Mouse (Mus musculus): ENCODE data around the gene Blvrb. TPM values are rescaled to one million over a fixed set of nuclear protein-coding genes. Genes with fewer than 3 reads are reported as not detected.
"Not testable (repeated sequence)": the region's sequence is repeated elsewhere in the genome, so short reads cannot be mapped to it uniquely, and the experiment has no call there.

Blvrb gene
- polyA plus RNA-seq, 1 experiment from 2014 or later = 33.3 TPM

DNA sequence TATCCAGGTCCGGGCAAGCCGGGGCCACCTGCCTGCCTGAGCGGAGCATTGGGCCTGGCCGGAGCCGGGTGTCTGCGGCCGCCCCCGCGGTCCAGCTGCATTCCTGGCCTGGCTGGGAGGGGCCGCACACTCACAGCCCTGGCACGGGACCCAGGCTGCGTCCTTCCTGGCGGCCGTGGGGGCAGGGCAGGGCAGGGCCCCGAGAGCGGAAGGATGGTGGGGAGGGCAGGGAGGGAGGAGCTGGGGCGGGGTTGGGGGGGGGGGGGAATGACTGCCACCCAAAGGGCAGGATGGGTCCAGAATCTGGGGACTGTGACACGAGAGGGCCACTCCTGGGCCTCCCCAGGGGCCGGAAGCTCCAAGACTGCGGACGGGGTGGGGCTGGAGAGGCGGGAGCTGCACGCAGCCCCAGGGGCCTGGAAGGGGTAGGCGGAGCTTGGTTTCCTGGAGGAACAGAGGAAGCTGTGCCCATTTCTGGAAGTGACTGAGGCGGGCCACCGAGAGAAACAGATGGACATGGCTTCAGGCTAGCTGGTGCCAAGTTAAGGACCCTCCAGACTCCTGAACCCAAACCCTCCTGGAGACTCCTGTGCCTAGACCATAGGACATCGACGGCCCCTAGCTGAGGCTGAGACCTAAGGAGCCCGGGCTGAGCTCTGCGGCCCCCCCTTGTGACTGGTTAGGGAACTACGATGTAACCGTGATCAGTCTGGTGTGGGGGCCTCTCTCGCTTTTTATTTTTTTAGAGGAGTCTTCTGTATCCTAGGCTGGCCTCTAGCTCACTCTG, 43.0 kb downstream of the Blvrb start:
- Histone ChIP-seq H3K27ac (peak overlapping the region; percentile 94), H3K4me1 (peaks cover 46% of the 10 kb centered on the region), H3K4me3 (peak overlapping the region; percentile 55), H3K36me3 (peaks cover 9% of the 10 kb centered on the region), H3K27me3 (ENCODE audit: low read depth, poor library complexity, severe bottlenecking) (no peaks in the 10 kb centered on the region), H3K9me3 (replicated peaks) (no peaks in the 10 kb centered on the region)
- WGBS = 1% methylated on average over 33 of the region's 33 CpGs
- peak; percentile 81 for DNase-seq (ENCODE audit: low spot score)

DNA sequence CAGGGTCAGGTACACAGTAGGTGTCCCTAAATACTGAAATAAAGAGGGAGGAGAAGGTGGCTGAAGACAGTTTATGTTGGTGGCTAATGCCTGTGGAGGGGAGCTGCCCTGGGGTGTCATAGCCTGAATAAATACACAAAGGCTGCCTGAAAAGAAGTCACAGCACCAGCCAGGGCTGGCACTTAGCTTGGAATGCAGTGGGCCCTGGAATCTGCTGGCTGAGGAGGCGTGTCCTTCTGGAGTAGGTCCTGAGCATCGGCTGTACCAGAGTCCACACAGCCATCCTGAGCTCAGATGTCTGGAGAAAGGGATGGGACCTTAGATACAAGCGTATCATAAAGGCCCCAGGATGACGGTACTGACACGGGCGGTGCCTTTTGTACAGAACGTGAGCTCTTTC, 44.1 kb downstream of the Blvrb start:
- DNase-seq (ENCODE audit: low spot score) = no peak
- H3K27ac ChIP-seq = no peak overlapping the region; the same call in 1 of the 2 replicates
- H3K4me1 ChIP-seq = peaks cover 44% of the 10 kb centered on the region
- H3K4me3 ChIP-seq = no peak overlapping the region
- H3K36me3 ChIP-seq = peaks cover 9% of the 10 kb centered on the region
- no peaks in the 10 kb centered on the region for H3K27me3 ChIP-seq (ENCODE audit: low read depth, poor library complexity, severe bottlenecking)
- 80% methylated on average over 7 of the region's 7 CpGs for WGBS
- H3K9me3 ChIP-seq (replicated peaks) = no peaks in the 10 kb centered on the region

DNA sequence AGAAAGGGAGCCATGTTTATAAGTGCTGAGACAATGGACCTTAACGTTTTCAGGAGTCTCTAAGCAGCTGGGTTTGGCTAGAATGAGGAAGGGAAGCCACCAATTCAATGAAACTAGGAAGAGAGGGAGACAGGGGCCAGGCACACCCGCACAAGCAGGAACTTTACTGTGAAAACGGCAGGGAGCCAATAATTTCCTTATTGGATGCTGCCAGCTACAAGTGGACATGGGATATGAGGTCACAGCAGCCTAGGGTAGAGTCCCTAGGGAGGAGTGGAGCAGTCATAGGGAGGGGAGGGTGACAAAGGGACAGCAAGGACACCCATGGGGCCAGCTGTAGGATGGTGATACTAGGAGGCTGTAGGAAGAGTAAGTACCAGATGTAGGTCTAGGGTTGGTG, 45.2 kb downstream of the Blvrb start:
- Histone ChIP-seq H3K9me3 (replicated peaks) (no peaks in the 10 kb centered on the region), H3K36me3 (peaks cover 9% of the 10 kb centered on the region)

DNA sequence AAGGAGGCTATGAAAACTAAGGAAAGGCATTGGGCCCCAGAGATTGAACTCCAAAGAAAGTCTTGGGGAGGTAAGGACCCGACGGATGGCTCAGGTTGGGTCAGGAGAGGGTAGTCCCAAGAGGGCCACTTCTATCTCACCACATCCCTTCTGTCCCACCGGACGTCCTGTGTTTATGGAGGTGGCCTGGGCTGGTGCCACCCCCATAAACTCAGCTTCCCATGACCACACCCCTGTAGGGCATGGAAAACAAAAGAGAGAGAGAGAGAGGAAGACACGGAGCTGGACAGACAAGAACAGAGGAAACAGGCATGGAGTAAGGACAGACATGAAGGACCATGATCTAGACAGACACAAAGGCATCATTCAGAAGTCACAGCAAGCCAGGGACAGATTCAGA, 45.7 kb downstream of the Blvrb start:
- H3K27ac ChIP-seq = no peak overlapping the region
- 90% methylated on average over 5 of the region's 5 CpGs for WGBS

More for the DNA sequence above, 45.2 kb downstream of the Blvrb start:
- no peak overlapping the region for H3K4me3 ChIP-seq
- whole genome bisulfite sequencing = 80% methylated on average over 3 of the region's 3 CpGs
- no peak for DNase-seq (ENCODE audit: low spot score)
- H3K27me3 ChIP-seq (ENCODE audit: low read depth, poor library complexity, severe bottlenecking) = no peaks in the 10 kb centered on the region
- H3K4me1 ChIP-seq = peaks cover 41% of the 10 kb centered on the region
- H3K27ac ChIP-seq = no peak overlapping the region

DNA sequence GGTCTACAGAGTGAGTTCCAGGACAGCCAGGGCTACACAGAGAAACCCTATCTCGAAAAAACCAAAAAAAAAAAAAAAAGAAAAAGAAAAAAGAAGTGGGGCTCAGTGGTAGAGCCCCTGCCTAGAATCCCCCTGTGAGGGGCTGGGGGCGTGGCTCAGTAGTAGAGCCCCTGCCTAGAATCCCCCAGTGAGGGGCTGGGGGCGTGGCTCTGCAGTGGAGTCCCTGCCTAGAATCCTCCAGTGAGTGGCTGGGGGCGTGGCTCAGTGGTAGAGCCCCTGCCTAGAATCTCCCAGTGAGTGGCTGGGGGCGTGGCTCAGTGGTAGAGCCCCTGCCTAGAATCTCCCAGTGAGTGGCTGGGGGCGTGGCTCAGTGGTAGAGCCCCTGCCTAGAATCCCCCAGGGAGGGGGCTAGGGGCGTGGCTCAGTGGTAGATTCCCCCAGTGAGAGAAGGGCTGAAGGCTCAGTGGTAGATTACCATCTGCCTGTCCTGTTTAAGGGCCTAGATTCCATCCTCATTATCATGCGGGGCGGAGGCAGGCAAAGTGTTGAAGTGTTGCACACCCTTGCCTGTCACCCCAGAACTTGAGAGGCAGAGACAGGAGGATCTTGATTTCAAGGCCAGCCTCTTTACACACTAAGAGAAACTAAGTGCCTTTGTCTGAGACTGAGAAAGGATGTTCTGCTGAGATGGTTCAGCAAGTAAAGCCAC, 47.0 kb downstream of the Blvrb start:
- H3K4me3 ChIP-seq; H3K36me3 ChIP-seq; H3K9me3 ChIP-seq (replicated peaks); DNase-seq (ENCODE audit: low spot score); H3K27me3 ChIP-seq (ENCODE audit: low read depth, poor library complexity, severe bottlenecking); H3K27ac ChIP-seq: not testable (repeated sequence)
- H3K4me1 ChIP-seq = peaks cover 30% of the 10 kb centered on the region
- 88% methylated on average over 9 of the region's 9 CpGs for WGBS

More for the DNA sequence above, 45.7 kb downstream of the Blvrb start:
- Histone ChIP-seq H3K4me1 (peaks cover 37% of the 10 kb centered on the region), H3K36me3 (peaks cover 9% of the 10 kb centered on the region), H3K4me3 (no peak overlapping the region), H3K27me3 (ENCODE audit: low read depth, poor library complexity, severe bottlenecking) (no peaks in the 10 kb centered on the region), H3K9me3 (replicated peaks) (no peaks in the 10 kb centered on the region)
- no peak for DNase-seq (ENCODE audit: low spot score)

DNA sequence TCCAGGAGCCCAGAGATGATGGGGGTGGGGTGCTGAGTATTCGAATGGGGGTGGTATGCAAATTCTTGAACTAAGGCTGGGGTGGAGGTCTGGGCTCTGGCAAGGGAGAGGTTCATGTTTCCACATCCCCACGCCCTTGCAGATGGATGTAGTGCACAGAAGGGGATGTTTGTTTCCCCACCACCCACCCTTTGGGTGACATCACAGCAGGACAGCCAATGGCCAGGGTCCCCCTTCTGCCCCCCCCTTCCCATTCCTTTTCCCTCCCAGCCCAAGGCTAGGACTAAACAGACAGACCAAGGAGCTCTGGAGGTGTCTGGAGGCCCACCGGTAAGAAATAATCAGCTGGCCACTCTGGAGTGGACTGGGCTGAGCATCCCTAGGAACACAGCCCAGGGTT, 51.3 kb downstream of the Blvrb start, which contains the start of gene Prx:
Gene Prx, plus strand, starts transcription at position 289 of the 400 bp plus-strand sequence.
- Histone ChIP-seq H3K27me3 (ENCODE audit: low read depth, poor library complexity, severe bottlenecking) (no peaks in the 10 kb centered on the region), H3K9me3 (replicated peaks) (no peaks in the 10 kb centered on the region), H3K4me3 (no peak within 1 kb of the TSS), H3K4me1 (0 out of 2 replicates have a peak, but pooled peaks cover 9% of the 10 kb centered on the region), H3K27ac (no peak within 1 kb of the TSS; the same call in 1 of the 2 replicates), H3K36me3 (no peaks in the 10 kb centered on the region)
- no peak for DNase-seq (ENCODE audit: low spot score)
- WGBS = 49% methylated on average over 3 of the region's 3 CpGs

DNA sequence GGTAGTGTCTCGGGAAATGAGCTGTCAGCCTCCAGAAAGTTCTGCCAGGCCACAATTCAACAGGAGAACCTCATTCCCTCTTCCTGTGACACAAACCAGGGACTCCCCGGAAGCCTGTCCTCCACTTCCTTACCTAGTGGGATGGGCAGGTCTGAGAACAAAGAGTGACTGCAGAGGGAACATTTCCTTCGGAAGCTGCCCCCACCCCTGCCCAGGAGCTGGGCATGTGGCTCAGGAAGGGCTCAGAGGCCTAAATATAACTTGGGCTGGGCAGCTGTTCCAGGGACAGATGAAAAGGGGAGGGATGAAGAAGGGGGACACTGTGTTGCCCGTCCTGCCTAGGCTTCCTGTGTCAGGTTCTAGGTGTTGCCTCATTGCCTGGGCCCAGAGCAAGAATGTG, 53.8 kb downstream of the Blvrb start:
- no peaks in the 10 kb centered on the region for H3K27me3 ChIP-seq (ENCODE audit: low read depth, poor library complexity, severe bottlenecking)
- H3K36me3 ChIP-seq = no peaks in the 10 kb centered on the region
- H3K4me3 ChIP-seq = no peak overlapping the region
- peaks cover 11% of the 10 kb centered on the region for H3K4me1 ChIP-seq
- WGBS = 72% methylated on average over 4 of the region's 4 CpGs
- no peaks in the 10 kb centered on the region for H3K9me3 ChIP-seq (replicated peaks)
- no peak for DNase-seq (ENCODE audit: low spot score)
- no peak overlapping the region for H3K27ac ChIP-seq

DNA sequence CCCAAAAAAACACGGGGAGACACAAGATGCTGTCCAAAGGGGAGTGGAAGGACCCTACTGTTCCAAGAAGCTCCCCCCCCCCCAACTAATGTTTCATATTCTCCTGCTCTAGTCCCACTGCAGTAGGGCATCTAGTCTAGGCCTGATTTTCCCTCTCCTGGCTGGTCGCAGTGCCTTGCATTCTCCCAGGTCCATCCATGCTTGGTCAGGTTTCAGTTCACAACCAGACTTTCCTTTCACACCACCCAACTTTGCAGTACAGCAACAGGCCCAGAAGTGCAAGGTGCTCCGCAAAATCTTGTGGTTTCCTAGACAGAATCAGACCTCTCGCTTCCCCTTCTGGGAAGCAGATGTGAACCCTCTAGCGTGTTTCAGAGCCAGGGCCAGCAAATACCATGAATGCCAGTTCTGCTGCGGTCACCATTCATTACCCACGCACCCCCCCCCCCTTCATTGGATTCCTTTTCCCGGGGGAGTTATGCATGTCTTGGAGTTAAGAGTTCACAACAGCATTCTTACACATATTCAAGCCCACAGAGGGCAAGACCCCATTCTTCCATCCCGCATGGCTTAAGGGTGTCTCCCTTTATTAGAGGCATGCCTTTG, 59.1 kb downstream of the Blvrb start:
- Histone ChIP-seq H3K4me3 (peak overlapping the region; percentile 54), H3K36me3 (no peaks in the 10 kb centered on the region), H3K27me3 (ENCODE audit: low read depth, poor library complexity, severe bottlenecking) (no peaks in the 10 kb centered on the region), H3K27ac (peak overlapping the region; percentile 91), H3K4me1 (peaks cover 15% of the 10 kb centered on the region), H3K9me3 (replicated peaks) (no peaks in the 10 kb centered on the region)
- 58% methylated on average over 9 of the region's 9 CpGs for WGBS
- DNase-seq (ENCODE audit: low spot score) = peak; percentile 46

DNA sequence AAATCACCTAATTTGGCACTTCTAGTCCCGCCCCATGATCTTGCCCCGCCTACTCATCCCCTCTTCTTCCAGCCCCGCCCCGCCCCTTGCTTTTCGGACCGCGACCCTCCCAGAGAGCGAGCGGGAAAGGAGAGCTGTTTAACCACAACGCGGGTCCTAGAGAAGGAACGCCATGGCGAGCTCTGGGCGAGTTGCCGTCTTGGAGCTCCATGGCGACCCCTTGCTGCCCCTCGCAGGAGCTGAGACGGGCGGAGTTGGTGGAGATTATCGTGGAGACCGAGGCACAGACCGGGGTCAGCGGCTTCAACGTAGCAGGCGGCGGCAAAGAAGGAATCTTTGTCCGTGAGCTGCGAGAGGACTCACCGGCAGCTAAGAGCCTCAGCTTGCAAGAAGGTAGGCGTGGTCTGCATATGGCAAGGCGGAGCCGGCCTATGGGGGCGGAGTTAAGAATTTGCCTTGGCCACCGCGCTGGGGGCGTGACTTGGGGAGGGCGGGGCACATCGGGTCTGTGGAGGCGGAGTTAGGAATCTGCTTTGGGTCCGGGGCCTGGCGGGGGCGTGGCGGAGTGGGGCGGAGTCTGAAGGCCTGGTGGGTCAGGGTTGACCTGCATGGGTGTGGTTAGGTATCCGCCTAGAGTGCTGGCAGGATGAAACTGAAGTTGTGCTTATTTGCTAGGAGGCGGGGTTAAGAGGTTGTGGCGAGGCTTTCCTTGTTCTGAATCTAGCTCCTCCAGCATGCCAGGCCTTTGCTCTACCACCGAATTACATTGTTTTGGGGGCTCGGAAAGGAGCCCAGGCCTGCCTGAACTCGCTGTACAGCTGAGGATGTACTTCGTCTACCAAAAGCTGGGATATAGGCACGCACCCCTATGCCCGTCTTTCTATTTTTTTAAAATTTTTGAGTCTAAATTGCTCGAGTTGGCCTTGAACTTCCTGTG, 60.2 kb downstream of the Blvrb start:
- under 1% methylated on average over 54 of the region's 54 CpGs for WGBS
- no peaks in the 10 kb centered on the region for H3K9me3 ChIP-seq (replicated peaks)

DNA sequence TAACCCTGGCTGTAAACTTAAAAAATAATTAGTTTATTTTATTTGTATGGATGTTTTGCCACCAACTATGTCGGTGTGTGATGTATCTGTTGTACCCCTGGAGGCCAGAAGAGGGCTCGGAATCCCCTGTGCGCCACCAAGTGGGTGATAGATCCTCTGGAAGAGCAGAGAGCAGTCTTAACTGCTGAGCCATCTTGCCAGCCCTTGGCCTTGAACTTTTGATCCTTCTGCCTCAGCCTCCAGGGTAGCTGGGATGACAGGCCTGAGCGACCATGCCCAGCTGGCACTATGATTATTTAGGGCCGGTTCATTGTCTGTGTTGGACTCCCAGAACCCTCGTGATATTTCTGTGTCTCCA, 60.8 kb downstream of the Blvrb start:
- Histone ChIP-seq H3K36me3 (no peaks in the 10 kb centered on the region), H3K9me3 (replicated peaks) (no peaks in the 10 kb centered on the region), H3K4me1 (peaks cover 15% of the 10 kb centered on the region), H3K4me3 (peak overlapping the region; percentile 54), H3K27me3 (ENCODE audit: low read depth, poor library complexity, severe bottlenecking) (no peaks in the 10 kb centered on the region), H3K27ac (peak overlapping the region; percentile 91)
- peak; percentile 64 for DNase-seq (ENCODE audit: low spot score)
- WGBS = 25% methylated on average over 6 of the region's 6 CpGs

More for the DNA sequence above, 60.2 kb downstream of the Blvrb start:
- Histone ChIP-seq H3K4me1 (peaks cover 15% of the 10 kb centered on the region), H3K27ac (peak overlapping the region; percentile 91), H3K27me3 (ENCODE audit: low read depth, poor library complexity, severe bottlenecking) (no peaks in the 10 kb centered on the region), H3K36me3 (no peaks in the 10 kb centered on the region), H3K4me3 (peak overlapping the region; percentile 54)
- peak; percentile 100 for DNase-seq (ENCODE audit: low spot score)

DNA sequence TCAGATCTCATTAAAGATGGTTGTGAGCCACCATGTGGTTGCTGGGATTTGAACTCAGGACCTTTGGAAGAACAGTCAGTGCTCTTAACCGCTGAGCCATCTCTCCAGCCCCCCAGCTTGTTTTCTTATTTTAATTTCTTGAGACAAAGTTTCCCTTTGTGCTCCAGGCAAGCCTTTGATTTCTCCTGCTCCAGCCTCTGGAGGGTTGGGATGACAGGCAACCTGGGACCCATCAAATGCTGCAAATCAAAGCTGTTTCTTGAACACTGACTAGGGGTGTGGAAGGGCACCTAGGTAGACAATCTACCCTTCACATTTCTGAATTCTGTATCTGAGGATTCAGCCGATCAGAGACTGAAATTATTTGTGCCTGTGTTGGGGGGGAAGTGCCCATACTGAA, 63.0 kb downstream of the Blvrb start:
- WGBS = 83% methylated on average over 2 of the region's 2 CpGs
- no peak for DNase-seq (ENCODE audit: low spot score)

DNA sequence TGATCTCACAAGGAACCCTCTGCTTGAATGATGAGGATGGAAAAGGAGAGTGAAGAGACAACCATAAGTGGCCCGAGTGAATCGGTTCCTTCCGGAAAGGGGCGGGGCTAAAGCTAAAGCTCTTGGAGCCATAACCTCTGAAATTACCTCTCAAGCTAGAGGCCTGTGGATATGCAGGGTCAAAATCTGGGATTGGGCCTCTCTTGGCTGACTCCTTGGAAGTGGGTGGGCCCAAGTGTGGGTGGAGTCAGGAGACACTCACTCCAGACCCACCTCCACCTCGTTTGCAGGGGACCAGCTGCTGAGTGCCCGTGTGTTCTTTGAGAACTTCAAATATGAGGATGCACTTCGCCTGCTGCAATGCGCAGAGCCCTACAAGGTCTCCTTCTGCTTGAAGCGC, 67.2 kb downstream of the Blvrb start:
- no peak overlapping the region for H3K27ac ChIP-seq
- WGBS = 81% methylated on average over 9 of the region's 9 CpGs
- H3K4me1 ChIP-seq = no peaks in the 10 kb centered on the region
- H3K27me3 ChIP-seq (ENCODE audit: low read depth, poor library complexity, severe bottlenecking) = no peaks in the 10 kb centered on the region
- H3K36me3 ChIP-seq = peaks cover 31% of the 10 kb centered on the region
- no peak for DNase-seq (ENCODE audit: low spot score)
- H3K4me3 ChIP-seq = no peak overlapping the region
- no peaks in the 10 kb centered on the region for H3K9me3 ChIP-seq (replicated peaks)

More for the DNA sequence above, 63.0 kb downstream of the Blvrb start:
- no peak overlapping the region for H3K27ac ChIP-seq
- peaks cover 15% of the 10 kb centered on the region for H3K4me1 ChIP-seq
- H3K36me3 ChIP-seq = 0 out of 2 replicates have a peak, but pooled peaks cover 2% of the 10 kb centered on the region
- H3K4me3 ChIP-seq = no peak overlapping the region
- H3K27me3 ChIP-seq (ENCODE audit: low read depth, poor library complexity, severe bottlenecking) = no peaks in the 10 kb centered on the region
- no peaks in the 10 kb centered on the region for H3K9me3 ChIP-seq (replicated peaks)

Data from limb, embryonic 10.5 days (tissue).